Mouse (Mus musculus): ENCODE results near the gene Agap3. TPM values are rescaled to one million over a fixed set of nuclear protein-coding genes. Genes with fewer than 3 reads are reported as not detected.

The Agap3 gene
- polyA plus RNA-seq, 1 experiment from 2014 or later, result 26.9 TPM

GRCm38 (mm10) chr5:24486738-24487137 is 34.8 kb downstream of the Agap3 start:
- Histone ChIP-seq H3K4me1 (replicated peaks; ENCODE audit: insufficient read depth, low read length) (peaks cover 8% of the 10 kb centered on the region; the same call in 1 of the 2 replicates), H3K9ac (ENCODE audit: low read depth, low read length) (no peak overlapping the region), H3K4me2 (ENCODE audit: low read length) (no peak overlapping the region), H3K9me3 (replicated peaks; ENCODE audit: low read length) (no peaks in the 10 kb centered on the region), H3K4me3 (replicated peaks; ENCODE audit: low read depth, low read length) (no peak overlapping the region), H3K27ac (no peak overlapping the region), H3K36me3 (ENCODE audit: insufficient read depth, low read length) (peaks cover 40% of the 10 kb centered on the region), H3K27me3 (ENCODE audit: insufficient read depth, low read length) (no peaks in the 10 kb centered on the region)
- DNase-seq (ENCODE audit: low spot score) (no peak), ATAC-seq (replicated peaks; ENCODE audit: low FRiP score, low read depth) (no peak)
- WGBS, result 93% methylated on average over 5 of the region's 5 CpGs
- no peak for TF ChIP-seq CTCF (IDR thresholded peaks at IDR 0.05; ENCODE audit: low read depth)

DNA sequence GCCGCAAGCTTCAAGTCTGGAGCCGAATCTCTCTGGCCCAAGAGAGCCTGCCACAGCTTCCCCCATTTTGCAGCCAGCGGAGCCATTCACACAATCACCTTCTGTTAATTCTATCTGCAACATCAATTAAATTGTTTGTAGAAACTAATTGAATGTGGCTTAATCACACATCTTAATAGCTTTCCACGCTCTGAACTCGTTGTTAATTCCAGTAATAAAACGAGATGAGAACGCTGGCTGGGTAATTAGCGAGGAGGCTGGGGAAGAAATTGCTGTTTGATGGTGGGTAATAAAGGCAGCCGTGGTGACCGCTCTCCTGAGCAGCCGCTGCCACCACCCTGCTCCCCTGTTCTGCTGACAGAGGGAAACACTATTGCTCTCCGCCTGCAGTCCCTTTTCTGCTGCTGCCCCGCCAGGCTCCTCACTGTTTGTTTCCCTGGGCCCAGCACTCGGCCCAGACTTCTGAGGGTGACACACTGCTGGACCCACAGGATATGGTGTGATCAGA is 38.5 kb downstream of the Agap3 start:
- Histone ChIP-seq H3K27ac (no peak overlapping the region), H3K4me3 (replicated peaks; ENCODE audit: low read depth, low read length) (no peak overlapping the region), H3K36me3 (ENCODE audit: insufficient read depth, low read length) (peaks cover 55% of the 10 kb centered on the region), H3K9me3 (replicated peaks; ENCODE audit: low read length) (no peaks in the 10 kb centered on the region), H3K4me2 (ENCODE audit: low read length) (no peak overlapping the region), H3K4me1 (replicated peaks; ENCODE audit: insufficient read depth, low read length) (peaks cover 5% of the 10 kb centered on the region; the same call in 1 of the 2 replicates), H3K27me3 (ENCODE audit: insufficient read depth, low read length) (no peaks in the 10 kb centered on the region), H3K9ac (ENCODE audit: low read depth, low read length) (no peak overlapping the region)
- no peak for DNase-seq (ENCODE audit: low spot score)
- WGBS, result 52% methylated on average over 14 of the region's 14 CpGs
- ATAC-seq (replicated peaks; ENCODE audit: low FRiP score, low read depth), result no peak
- TF ChIP-seq CTCF (IDR thresholded peaks at IDR 0.05; ENCODE audit: low read depth), result no peak

GRCm38 (mm10) chr5:24492546-24493285 is 40.7 kb downstream of the Agap3 start:
- H3K27ac ChIP-seq, result no peak overlapping the region
- H3K4me1 ChIP-seq (replicated peaks; ENCODE audit: insufficient read depth, low read length), result no peaks in the 10 kb centered on the region
- H3K27me3 ChIP-seq (ENCODE audit: insufficient read depth, low read length), result no peaks in the 10 kb centered on the region
- no peak overlapping the region for H3K4me3 ChIP-seq (replicated peaks; ENCODE audit: low read depth, low read length)
- no peaks in the 10 kb centered on the region for H3K9me3 ChIP-seq (replicated peaks; ENCODE audit: low read length)
- no peak overlapping the region for H3K9ac ChIP-seq (ENCODE audit: low read depth, low read length)
- no peak overlapping the region for H3K4me2 ChIP-seq (ENCODE audit: low read length)
- no peak for TF ChIP-seq CTCF (IDR thresholded peaks at IDR 0.05; ENCODE audit: low read depth)
- no peak for DNase-seq (ENCODE audit: low spot score)
- ATAC-seq (replicated peaks; ENCODE audit: low FRiP score, low read depth), result no peak
- 84% methylated on average over 16 of the region's 16 CpGs for WGBS
- peaks cover 65% of the 10 kb centered on the region for H3K36me3 ChIP-seq (ENCODE audit: insufficient read depth, low read length)

GRCm38 (mm10) chr5:24495019-24495418 is 43.0 kb downstream of the Agap3 start:
- ATAC-seq (replicated peaks; ENCODE audit: low FRiP score, low read depth), result no peak
- no peak overlapping the region for H3K4me2 ChIP-seq (ENCODE audit: low read length)
- no peaks in the 10 kb centered on the region for H3K27me3 ChIP-seq (ENCODE audit: insufficient read depth, low read length)
- H3K27ac ChIP-seq, result no peak overlapping the region
- H3K9ac ChIP-seq (ENCODE audit: low read depth, low read length), result no peak overlapping the region
- TF ChIP-seq CTCF (IDR thresholded peaks at IDR 0.05; ENCODE audit: low read depth), result no peak
- 91% methylated on average over 15 of the region's 15 CpGs for WGBS
- H3K4me3 ChIP-seq (replicated peaks; ENCODE audit: low read depth, low read length), result no peak overlapping the region
- DNase-seq (ENCODE audit: low spot score), result no peak
- no peaks in the 10 kb centered on the region for H3K4me1 ChIP-seq (replicated peaks; ENCODE audit: insufficient read depth, low read length)
- H3K9me3 ChIP-seq (replicated peaks; ENCODE audit: low read length), result no peaks in the 10 kb centered on the region
- H3K36me3 ChIP-seq (ENCODE audit: insufficient read depth, low read length), result peaks cover 54% of the 10 kb centered on the region

DNA sequence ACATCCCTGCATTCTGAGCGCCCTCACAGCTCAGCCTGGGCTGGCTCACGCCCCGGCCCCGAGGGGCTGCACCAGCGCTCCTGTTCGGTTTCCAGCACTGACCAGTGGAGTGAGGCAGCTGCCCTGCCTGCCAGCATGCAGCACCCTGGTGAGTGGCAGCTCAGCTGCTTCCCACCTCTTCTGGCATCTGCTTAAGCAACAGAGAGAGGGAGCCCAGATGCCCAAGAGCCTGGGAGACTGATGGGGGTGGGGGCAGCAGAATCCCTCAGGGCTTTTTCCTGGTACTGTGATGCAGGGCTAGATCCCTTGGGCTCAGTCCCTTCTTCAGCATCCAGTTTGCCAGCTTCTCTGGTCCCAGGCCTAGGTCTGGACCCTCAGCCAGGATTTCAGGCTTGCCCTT is 44.8 kb downstream of the Agap3 start:
- Histone ChIP-seq H3K36me3 (ENCODE audit: insufficient read depth, low read length) (peaks cover 59% of the 10 kb centered on the region), H3K4me1 (replicated peaks; ENCODE audit: insufficient read depth, low read length) (no peaks in the 10 kb centered on the region), H3K4me2 (ENCODE audit: low read length) (no peak overlapping the region), H3K9me3 (replicated peaks; ENCODE audit: low read length) (no peaks in the 10 kb centered on the region), H3K27ac (no peak overlapping the region), H3K4me3 (replicated peaks; ENCODE audit: low read depth, low read length) (no peak overlapping the region), H3K9ac (ENCODE audit: low read depth, low read length) (no peak overlapping the region), H3K27me3 (ENCODE audit: insufficient read depth, low read length) (no peaks in the 10 kb centered on the region)
- DNase-seq (ENCODE audit: low spot score) (no peak), ATAC-seq (replicated peaks; ENCODE audit: low FRiP score, low read depth) (no peak)
- no peak for TF ChIP-seq CTCF (IDR thresholded peaks at IDR 0.05; ENCODE audit: low read depth)
- WGBS, result 61% methylated on average over 6 of the region's 6 CpGs

- H3K4me1 ChIP-seq (replicated peaks; ENCODE audit: insufficient read depth, low read length), result no peaks in the 10 kb centered on the region
- H3K27me3 ChIP-seq (ENCODE audit: insufficient read depth, low read length), result no peaks in the 10 kb centered on the region
- no peaks in the 10 kb centered on the region for H3K9me3 ChIP-seq (replicated peaks; ENCODE audit: low read length)
- no peak overlapping the region for H3K4me3 ChIP-seq (replicated peaks; ENCODE audit: low read depth, low read length)
- H3K4me2 ChIP-seq (ENCODE audit: low read length), result no peak overlapping the region
- ATAC-seq (replicated peaks; ENCODE audit: low FRiP score, low read depth) (no peak), DNase-seq (ENCODE audit: low spot score) (no peak)
- no peak overlapping the region for H3K27ac ChIP-seq
- H3K9ac ChIP-seq (ENCODE audit: low read depth, low read length), result no peak overlapping the region
- WGBS, result 70% methylated on average over 12 of the region's 12 CpGs
- peaks cover 52% of the 10 kb centered on the region for H3K36me3 ChIP-seq (ENCODE audit: insufficient read depth, low read length)
- TF ChIP-seq CTCF (IDR thresholded peaks at IDR 0.05; ENCODE audit: low read depth), result no peak
These were observed 45.5 kb downstream of the Agap3 start for GRCm38 (mm10) chr5:24497526-24497925.
